Mouse (Mus musculus): ENCODE measurements at regions not wholly inside any gene's neighbourhood (a gene's known extent, or its start where the extent isn't known, plus 50 kb on each side); places are given as distances from the start of the nearest gene placed in this dataset.

DNA sequence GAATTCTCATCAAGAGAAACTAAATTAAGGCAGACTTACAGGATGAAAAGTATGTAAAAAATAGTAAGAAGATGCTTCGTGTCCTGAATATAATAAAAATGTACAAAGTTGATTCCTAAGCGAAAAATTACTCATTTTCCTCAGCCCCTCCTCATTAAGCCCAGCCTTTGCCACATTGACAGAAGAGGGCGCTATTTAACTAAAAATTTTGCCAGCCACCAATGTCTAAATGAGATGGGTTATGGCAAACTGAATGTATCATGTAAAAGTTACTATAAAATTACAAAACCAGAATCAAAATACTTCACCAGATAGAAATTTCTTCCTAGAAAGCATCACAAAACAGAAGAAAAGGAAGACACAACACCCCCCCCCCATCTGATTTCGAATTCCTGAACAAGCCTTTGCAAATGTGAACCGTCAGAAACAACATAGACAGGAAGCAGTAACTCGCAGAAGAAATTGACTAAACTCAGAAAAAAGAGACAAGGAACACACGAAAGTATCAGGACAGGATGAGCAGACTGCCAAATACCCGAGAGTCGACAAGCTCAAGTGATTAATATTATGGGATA, 191.2 kb upstream of the Tars start:
- peak; percentile 57; the same call in 1 of the 2 replicates for TF ChIP-seq EP300 (IDR thresholded peaks at IDR 0.05)
- peak; percentile 74 for TF ChIP-seq CTCF (IDR thresholded peaks at IDR 0.05)
